In the genomic region with DNA sequence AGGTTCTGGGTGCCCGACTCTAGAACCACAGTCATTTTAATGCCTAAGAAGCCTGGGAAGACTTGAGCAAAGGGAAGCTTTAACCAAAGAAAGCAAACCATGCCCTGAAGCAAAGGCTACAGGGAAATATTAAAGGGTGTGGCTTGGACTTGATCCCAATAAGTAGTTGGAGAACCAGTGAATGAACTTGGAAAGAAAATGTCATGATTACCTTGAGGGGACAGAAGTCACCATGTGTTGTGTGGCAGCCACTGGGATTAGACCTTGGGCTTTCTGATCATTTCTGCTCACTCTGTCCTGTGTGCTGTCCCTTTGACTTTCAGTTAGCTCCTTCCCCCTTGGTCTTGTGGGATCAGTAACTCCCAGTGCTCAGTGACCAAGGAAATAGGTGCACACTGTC, we compare ENCODE assay signal across 22 mouse cellular contexts.
"Had no signal": no experiment of that assay in that cellular context is flagged by ENCODE, and none has a peak within 500 bp of the region (broad histone marks: within the 10 kb centered on the region; RNA-seq: fewer than 3 reads in every experiment).

No protein-coding gene starts in this region.

- H3K27ac ChIP-seq: layer of hippocampus, adult 2 months; limb, embryonic 10.5 days; limb, embryonic 13.5 days; liver, embryonic 14.5 days; macrophage; midbrain, embryonic 12.5 days; midbrain, embryonic 15.5 days; neural tube, embryonic 12.5 days; neural tube, embryonic 15.5 days; stomach, embryonic 15.5 days had no signal

- H3K4me1 ChIP-seq: limb, embryonic 10.5 days; limb, embryonic 13.5 days; midbrain, embryonic 12.5 days; midbrain, embryonic 15.5 days; neural tube, embryonic 12.5 days; stomach, embryonic 15.5 days had no signal

- H3K27me3 ChIP-seq: limb, embryonic 13.5 days; midbrain, embryonic 12.5 days; midbrain, embryonic 15.5 days; neural tube, embryonic 12.5 days; neural tube, embryonic 15.5 days; stomach, embryonic 15.5 days had no signal

- H3K36me3 ChIP-seq: midbrain, embryonic 15.5 days; neural tube, embryonic 15.5 days had no signal

- ATAC-seq: liver, postnatal 0 days; lung, postnatal 0 days; midbrain, embryonic 15.5 days had no signal

- H3K4me3 ChIP-seq: layer of hippocampus, adult 2 months; limb, embryonic 10.5 days; limb, embryonic 13.5 days; midbrain, embryonic 12.5 days; midbrain, embryonic 15.5 days; neural tube, embryonic 12.5 days; neural tube, embryonic 15.5 days; stomach, embryonic 15.5 days had no signal

- H3K4me2 ChIP-seq: limb, embryonic 13.5 days; lung, embryonic 14.5 days; midbrain, embryonic 12.5 days; midbrain, embryonic 15.5 days; neural tube, embryonic 12.5 days; neural tube, embryonic 15.5 days; stomach, embryonic 15.5 days had no signal

- H3K9ac ChIP-seq: limb, embryonic 13.5 days; liver, embryonic 14.5 days; liver, postnatal 0 days; lung, embryonic 14.5 days; midbrain, embryonic 12.5 days; midbrain, embryonic 15.5 days; neural tube, embryonic 12.5 days; neural tube, embryonic 15.5 days; stomach, embryonic 15.5 days had no signal

- DNase-seq: kidney, adult 18-20 months; kidney, postnatal 14 days; layer of hippocampus, adult 9-11 months; liver; liver, postnatal 0 days; lung, embryonic 14.5 days; right cerebral cortex, adult 18-20 months; right cerebral cortex, postnatal 14 days; right cerebral cortex, postnatal 4 days; spleen, adult 18-20 months; thymus, postnatal 36 days had no signal

- H3K9me3 ChIP-seq: limb, embryonic 10.5 days; limb, embryonic 13.5 days; midbrain, embryonic 12.5 days; midbrain, embryonic 15.5 days; neural tube, embryonic 12.5 days; neural tube, embryonic 15.5 days; stomach, embryonic 15.5 days had no signal
